Mouse (Mus musculus) liver, adult 2 months (tissue): ENCODE data around the gene Pdx1.

Source experiments
- CTCF ChIP-seq: fragments of 200-500 bp; IDR thresholded peaks from 2 replicates; pipeline ENCODE4 v1.5.1; 2011; ENCODE audit warnings: low read depth, low read length, control low read depth
- POLR2A ChIP-seq: fragments of 200-500 bp; IDR thresholded peaks from 2 replicates; pipeline ENCODE4 v1.6.1; 2011; ENCODE audit warnings: low read length, control low read depth; ENCODE audit not compliant: insufficient read depth; ENCODE audit errors: extremely low read depth

DNA sequence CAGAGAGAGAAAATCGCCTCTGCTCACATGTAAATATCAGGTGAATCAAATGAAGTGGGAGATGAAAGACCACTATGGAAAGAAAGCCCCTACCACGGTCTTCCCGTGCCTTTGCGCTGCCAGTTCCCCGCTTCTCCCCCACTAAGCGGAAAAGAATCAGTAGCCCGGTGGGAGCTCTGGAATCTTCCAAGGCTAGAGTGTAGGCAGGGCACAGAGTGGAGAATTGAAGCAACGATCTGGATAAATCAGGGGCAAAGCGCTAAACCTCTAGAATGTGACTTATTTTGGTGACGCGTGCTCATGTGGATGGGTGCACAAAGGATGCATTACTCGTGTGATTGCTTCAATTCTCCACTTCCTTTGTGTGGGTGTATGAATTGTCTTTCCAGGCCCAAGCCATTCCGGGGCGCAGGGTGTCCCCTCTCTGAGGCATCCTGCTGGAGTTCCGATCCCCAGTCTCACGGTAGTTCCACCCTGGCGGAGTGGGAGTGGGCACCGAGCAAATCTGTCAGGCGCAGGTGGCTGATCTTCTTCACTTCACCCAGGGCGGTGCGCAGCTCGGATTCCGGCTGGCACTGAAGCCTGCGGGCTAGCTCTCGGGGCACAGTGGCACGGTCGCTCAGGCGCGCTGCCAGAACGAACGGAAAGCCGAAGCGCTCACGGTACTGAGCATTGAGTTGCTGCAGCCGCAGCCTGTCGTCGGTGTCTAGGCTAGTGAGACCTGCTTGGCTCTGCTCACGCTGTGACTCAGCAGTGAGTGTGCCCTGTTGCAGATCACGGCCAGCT is 45.1 kb downstream of the Pdx1 start:
- TF ChIP-seq CTCF (no peak), POLR2A (no peak)
